Mouse (Mus musculus) C2C12 (cell line): ENCODE results near the gene Gpm6a.

Experiments used
- CEBPB ChIP-seq: IDR thresholded peaks from one replicate; pipeline ENCODE4 v1.6.1; 2011; ENCODE audit warnings: low read depth, mild to moderate bottlenecking, control low read depth, moderate library complexity
- CTCF ChIP-seq: IDR thresholded peaks from one replicate; pipeline ENCODE4 v1.5.1; 2011; ENCODE audit not compliant: control insufficient read depth, insufficient read depth, insufficient read length
- FOSL1 ChIP-seq: IDR thresholded peaks from one replicate; pipeline ENCODE4 v1.8.0; 2011; ENCODE audit warnings: mild to moderate bottlenecking, low read length; ENCODE audit not compliant: poor library complexity, insufficient read depth, severe bottlenecking
- MAX ChIP-seq: IDR thresholded peaks from one replicate; pipeline ENCODE4 v1.6.1; 2011; ENCODE audit warnings: mild to moderate bottlenecking, control low read depth
- MYOD1 ChIP-seq: IDR thresholded peaks from one replicate; pipeline ENCODE4 v1.6.1; 2011; ENCODE audit warnings: low read depth; ENCODE audit not compliant: control insufficient read depth, insufficient read length
- MYOG ChIP-seq: IDR thresholded peaks from one replicate; pipeline ENCODE4 v1.6.1; 2011; ENCODE audit not compliant: control insufficient read depth, insufficient read length; ENCODE audit errors: extremely low read depth
- USF1 ChIP-seq: IDR thresholded peaks from one replicate; pipeline ENCODE4 v1.6.1; 2011; ENCODE audit warnings: low read depth, mild to moderate bottlenecking, control low read depth, moderate library complexity

GRCm38 (mm10) chr8:55073481-55073880 is 118.8 kb downstream of the Gpm6a start:
- TF ChIP-seq CTCF (no peak), MYOG (no peak), CEBPB (no peak), MYOD1 (no peak), MAX (no peak), USF1 (no peak), FOSL1 (no peak)
